Mouse (Mus musculus): Measurements from ENCODE around the gene Xpnpep3.

- no peak for TF ChIP-seq E2F4 (IDR thresholded peaks at IDR 0.05; ENCODE audit: insufficient read depth)
- no peak for TF ChIP-seq POLR2A (IDR thresholded peaks at IDR 0.05; ENCODE audit: insufficient read length, low read depth)
- TF ChIP-seq USF1 (IDR thresholded peaks at IDR 0.05; ENCODE audit: low read depth) = no peak
- TF ChIP-seq CEBPB (IDR thresholded peaks at IDR 0.05; ENCODE audit: insufficient read depth, poor library complexity, severe bottlenecking) = no peak
- no peak for TF ChIP-seq MAX (IDR thresholded peaks at IDR 0.05; ENCODE audit: low read depth)
- TF ChIP-seq TCF12 (IDR thresholded peaks at IDR 0.05; ENCODE audit: insufficient read depth, poor library complexity, severe bottlenecking) = no peak
- no peak for TF ChIP-seq SRF (IDR thresholded peaks at IDR 0.05; ENCODE audit: control insufficient read depth, insufficient read length, low read depth)
- TF ChIP-seq REST (IDR thresholded peaks at IDR 0.05; ENCODE audit: insufficient read depth, insufficient read length) = no peak
These were observed 33.7 kb upstream of the Xpnpep3 start for GRCm38 (mm10) chr15:81366241-81366640.

Data from myocyte (in vitro differentiated cells).